ENCODE assay signal across 7 mouse cellular contexts in genomic region chr17:29395381-29395780, GRCm38 (mm10). TPM values are rescaled to one million over a fixed set of nuclear protein-coding genes. Genes with fewer than 3 reads are reported as not detected.
DNase-seq lines count a peak whose midpoint lies in the region; ATAC-seq and TF ChIP-seq lines count a peak whose summit lies in the region.

No protein-coding gene starts in this region.

- peak overlapping the region; percentile 72 for H3K27ac ChIP-seq in liver, embryonic 16.5 days (ENCODE audit: low read length)
- peak overlapping the region; percentile 92 for H3K27ac ChIP-seq in spleen, adult 2 months (ENCODE audit: insufficient read depth, low read length)
- no peak overlapping the region for H3K27ac ChIP-seq in midbrain, embryonic 10.5 days (replicated peaks)

- H3K9me3 ChIP-seq in G1E (replicated peaks), result no peaks in the 10 kb centered on the region
- no peaks in the 10 kb centered on the region for H3K9me3 ChIP-seq in liver, embryonic 16.5 days (replicated peaks; ENCODE audit: control insufficient read depth, low read length)
- H3K9me3 ChIP-seq in midbrain, embryonic 10.5 days (replicated peaks), result no peaks in the 10 kb centered on the region

- no peaks in the 10 kb centered on the region for H3K27me3 ChIP-seq in G1E (ENCODE audit: insufficient read depth, low read length)
- H3K27me3 ChIP-seq in liver, embryonic 16.5 days (ENCODE audit: control insufficient read depth, insufficient read depth, low read depth, low read length), result no peaks in the 10 kb centered on the region
- no peaks in the 10 kb centered on the region for H3K27me3 ChIP-seq in spleen, adult 2 months (ENCODE audit: control insufficient read depth, insufficient read depth, low read length)
- H3K27me3 ChIP-seq in midbrain, embryonic 10.5 days (ENCODE audit: low read depth, poor library complexity, severe bottlenecking), result peaks cover 29% of the 10 kb centered on the region

- peak overlapping the region; percentile 61; the same call in 1 of the 2 replicates for H3K4me3 ChIP-seq in G1E (ENCODE audit: low read depth, low read length)
- H3K4me3 ChIP-seq in liver, embryonic 16.5 days (ENCODE audit: low read depth, low read length), result no peak overlapping the region
- no peak overlapping the region for H3K4me3 ChIP-seq in spleen, adult 2 months (ENCODE audit: extremely low read depth, insufficient read depth, insufficient read length)
- no peak overlapping the region for H3K4me3 ChIP-seq in midbrain, embryonic 10.5 days

- ATAC-seq in G1E (ENCODE audit: extremely low read depth, insufficient number of reproducible peaks, low FRiP score, poor library complexity, severe bottlenecking), result peak; percentile 43; the same call in 1 of the 2 replicates
- ATAC-seq in granulocyte monocyte progenitor cell, adult 5-6 weeks (replicated peaks; ENCODE audit: poor library complexity, severe bottlenecking), result peak; percentile 62
- ATAC-seq in liver, embryonic 16.5 days (ENCODE audit: low read depth), result no peak

- no peaks in the 10 kb centered on the region for H3K36me3 ChIP-seq in G1E (replicated peaks)
- no peaks in the 10 kb centered on the region for H3K36me3 ChIP-seq in liver, embryonic 16.5 days (ENCODE audit: control insufficient read depth, insufficient read depth)
- H3K36me3 ChIP-seq in spleen, adult 2 months (ENCODE audit: control insufficient read depth, insufficient read depth, low read length), result no peaks in the 10 kb centered on the region
- H3K36me3 ChIP-seq in midbrain, embryonic 10.5 days, result no peaks in the 10 kb centered on the region

- peak; percentile 83 for DNase-seq in G1E (ENCODE audit: low spot score)
- peak; percentile 83 for DNase-seq in spleen, adult 2 months (ENCODE audit: low read depth in 1 of 2, low spot score in 2 of 2)
- DNase-seq in midbrain, embryonic 10.5 days (ENCODE audit: low spot score), result no peak
- no peak for DNase-seq in ovary, postnatal 14 days (ENCODE audit: low spot score)
- DNase-seq in gastrocnemius, adult 8-10 months (ENCODE audit: low spot score in 2 of 2), result no peak

- no peak for TF ChIP-seq POLR2A in spleen, adult 2 months (IDR thresholded peaks at IDR 0.05; ENCODE audit: low read depth, low read length)

- no peak overlapping the region for H3K9ac ChIP-seq in liver, embryonic 16.5 days (ENCODE audit: low read depth, low read length)

- H3K4me1 ChIP-seq in G1E (ENCODE audit: insufficient read depth, low read depth, low read length), result peaks cover 93% of the 10 kb centered on the region
- H3K4me1 ChIP-seq in liver, embryonic 16.5 days (ENCODE audit: control insufficient read depth, low read depth, low read length), result peaks cover 49% of the 10 kb centered on the region
- peaks cover 40% of the 10 kb centered on the region for H3K4me1 ChIP-seq in spleen, adult 2 months (ENCODE audit: control insufficient read depth, insufficient read depth, insufficient read length)
- H3K4me1 ChIP-seq in midbrain, embryonic 10.5 days, result peaks cover 40% of the 10 kb centered on the region

- H3K4me2 ChIP-seq in liver, embryonic 16.5 days (ENCODE audit: low read depth, low read length), result peak overlapping the region; percentile 29; the same call in 1 of the 2 replicates

- TF ChIP-seq CTCF in G1E (IDR thresholded peaks at IDR 0.05; ENCODE audit: low read depth, low read length), result no peak
- no peak for TF ChIP-seq CTCF in spleen, adult 2 months (IDR thresholded peaks at IDR 0.05; ENCODE audit: extremely low read depth, insufficient read depth, insufficient read length, insufficient replicate concordance)

- 18% methylated on average over 7 of the region's 7 CpGs for WGBS in liver, embryonic 16.5 days (ENCODE audit: insufficient replicate concordance)
- whole genome bisulfite sequencing in spleen, adult 2 months, result 0% methylated on average over 7 of the region's 7 CpGs
- 75% methylated on average over 7 of the region's 7 CpGs for WGBS in midbrain, embryonic 10.5 days

RNA-seq across cellular contexts. Expression of gene Fgd2, which starts 34.7 kb away (rescaled TPM):
- total RNA-seq in G1E (2014; fragmentation: Nextera tagmentation) (not detected in 2 replicates), G1E (2017) (0.41 and 0.60 TPM in 2 replicates)
- 0.08 and 0.22 TPM in 2 replicates for polyA plus RNA-seq in G1E (2012)
- total RNA-seq in granulocyte monocyte progenitor cell, adult 5-6 weeks (2014; fragmentation: Nextera tagmentation), result 42.8 and 70.9 TPM in 2 replicates
- total RNA-seq in granulocyte monocyte progenitor cell, adult 5-6 weeks (2017), result 23.6 and 30.5 TPM in 2 replicates
- polyA plus RNA-seq in liver, embryonic 16.5 days (2015; fragmentation: Nextera tagmentation; extraction: Ambion mirVana), result 7.7 and 8.1 TPM in 2 replicates
- 268 and 346 TPM in 2 replicates for polyA plus RNA-seq in spleen, adult 2 months (2012; rRNA removed)
- polyA plus RNA-seq in midbrain, embryonic 10.5 days (2016; fragmentation: Nextera tagmentation; extraction: Ambion mirVana), result 3.8 and 4.1 TPM in 2 replicates
- total RNA-seq in gastrocnemius, adult 8-10 months (2022), result 1 to 10 TPM in 1 of 4 experiments, under 1 TPM in 3; 0.38 to 1.0 (median 0.67) TPM

RNA-seq across cellular contexts. Expression of gene Mtch1, which starts 47.6 kb away (rescaled TPM):
- 82.9 and 101 TPM in 2 replicates for total RNA-seq in G1E (2014; fragmentation: Nextera tagmentation)
- total RNA-seq in G1E (2017), result 78.7 and 86.7 TPM in 2 replicates
- polyA plus RNA-seq in G1E (2012), result 175 and 181 TPM in 2 replicates
- total RNA-seq in granulocyte monocyte progenitor cell, adult 5-6 weeks (2014; fragmentation: Nextera tagmentation), result 125 and 132 TPM in 2 replicates
- 69.5 and 74.3 TPM in 2 replicates for total RNA-seq in granulocyte monocyte progenitor cell, adult 5-6 weeks (2017)
- polyA plus RNA-seq in liver, embryonic 16.5 days (2015; fragmentation: Nextera tagmentation; extraction: Ambion mirVana), result 33.3 and 48.5 TPM in 2 replicates
- 145 and 212 TPM in 2 replicates for polyA plus RNA-seq in spleen, adult 2 months (2012; rRNA removed)
- 277 and 318 TPM in 2 replicates for polyA plus RNA-seq in midbrain, embryonic 10.5 days (2016; fragmentation: Nextera tagmentation; extraction: Ambion mirVana)
- total RNA-seq in gastrocnemius, adult 8-10 months (2022), result 10 to 100 TPM; 74.1 to 82.3 (median 80.3) TPM

Comparison
In these comparisons a context has a peak if more than half of its experiments do, and no peak if none do; other contexts are left out.
1. DNase-seq: peak in G1E (single experiment) and spleen, adult 2 months (2 of 2); none in midbrain, embryonic 10.5 days (single experiment), ovary, postnatal 14 days (single experiment) and gastrocnemius, adult 8-10 months (0 of 2).
2. RNA of gene Fgd2, which starts 34.7 kb away (polyA plus RNA-seq): 268 to 346 TPM in spleen, adult 2 months; 7.7 to 8.1 TPM in liver, embryonic 16.5 days, 3.8 to 4.1 TPM in midbrain, embryonic 10.5 days and 0.08 to 0.22 TPM in G1E; every median in the first group is over 10 times any median in the second.